Mouse (Mus musculus): Measurements from ENCODE around the gene Fcgr2b. TPM values are rescaled to one million over a fixed set of nuclear protein-coding genes. Genes with fewer than 3 reads are reported as not detected.

Fcgr2b gene
- polyA plus RNA-seq, 1 experiment = 2.4 TPM

DNA sequence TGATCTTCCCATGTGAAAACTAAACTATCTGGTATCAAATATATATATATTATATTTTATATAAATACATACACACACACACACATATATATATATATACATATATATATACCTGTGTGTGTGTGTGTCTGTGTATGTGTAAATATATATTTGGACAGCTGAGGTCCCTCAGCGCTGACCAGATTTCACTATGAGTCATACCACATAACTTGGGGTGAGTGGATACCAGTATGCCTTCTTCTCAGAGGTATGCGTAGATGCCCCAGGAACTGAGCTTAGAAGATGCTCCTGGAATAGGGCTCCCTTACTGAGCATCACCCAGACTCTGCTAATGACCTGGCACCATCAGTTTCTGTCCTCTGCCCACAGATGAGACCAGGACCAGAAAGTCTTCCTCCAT, 1.6 kb downstream of the Fcgr2b start:
- Histone ChIP-seq H3K27me3 (ENCODE audit: control insufficient read depth, insufficient read depth, low read length) (no peaks in the 10 kb centered on the region), H3K27ac (ENCODE audit: insufficient read depth, low read length) (no peak overlapping the region), H3K4me1 (ENCODE audit: control insufficient read depth, insufficient read depth, low read length) (no peaks in the 10 kb centered on the region; the same call in 1 of the 2 replicates), H3K4me3 (replicated peaks; ENCODE audit: insufficient read depth, low read depth, low read length) (no peak overlapping the region)
- 98% methylated on average over 2 of the region's 2 CpGs for WGBS
- TF ChIP-seq CTCF (IDR thresholded peaks at IDR 0.05; ENCODE audit: borderline replicate concordance, insufficient read depth, low read depth, low read length) = no peak
- no peak for TF ChIP-seq POLR2A (IDR thresholded peaks at IDR 0.05; ENCODE audit: borderline replicate concordance, insufficient read depth, low read length)
- DNase-seq = no peak

DNA sequence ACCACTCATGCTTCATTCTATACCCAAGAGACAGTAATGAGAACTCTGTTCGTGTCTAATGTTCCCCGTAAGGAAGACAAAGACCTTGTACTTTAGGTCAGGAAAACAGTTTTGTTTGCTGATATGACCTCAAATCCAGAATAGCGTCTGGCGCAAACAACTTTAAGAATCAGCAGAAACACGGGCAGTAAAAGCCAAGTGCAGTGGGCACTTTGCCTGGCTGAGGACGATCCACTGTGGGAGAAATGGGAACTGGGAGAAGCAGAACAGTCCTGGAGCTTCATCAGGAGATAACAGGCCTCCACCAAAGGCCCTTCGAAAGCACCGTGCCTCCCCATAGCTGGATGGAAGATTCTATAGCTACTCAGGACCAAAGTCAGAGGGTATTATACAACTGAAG, 2.2 kb downstream of the Fcgr2b start:
- no peak for DNase-seq
- WGBS = 78% methylated on average over 8 of the region's 8 CpGs
- H3K4me3 ChIP-seq (replicated peaks; ENCODE audit: insufficient read depth, low read depth, low read length) = no peak overlapping the region
- TF ChIP-seq CTCF (IDR thresholded peaks at IDR 0.05; ENCODE audit: borderline replicate concordance, insufficient read depth, low read depth, low read length) = no peak
- no peak overlapping the region for H3K27ac ChIP-seq (ENCODE audit: insufficient read depth, low read length)
- no peaks in the 10 kb centered on the region; the same call in 1 of the 2 replicates for H3K4me1 ChIP-seq (ENCODE audit: control insufficient read depth, insufficient read depth, low read length)
- no peaks in the 10 kb centered on the region for H3K27me3 ChIP-seq (ENCODE audit: control insufficient read depth, insufficient read depth, low read length)

DNA sequence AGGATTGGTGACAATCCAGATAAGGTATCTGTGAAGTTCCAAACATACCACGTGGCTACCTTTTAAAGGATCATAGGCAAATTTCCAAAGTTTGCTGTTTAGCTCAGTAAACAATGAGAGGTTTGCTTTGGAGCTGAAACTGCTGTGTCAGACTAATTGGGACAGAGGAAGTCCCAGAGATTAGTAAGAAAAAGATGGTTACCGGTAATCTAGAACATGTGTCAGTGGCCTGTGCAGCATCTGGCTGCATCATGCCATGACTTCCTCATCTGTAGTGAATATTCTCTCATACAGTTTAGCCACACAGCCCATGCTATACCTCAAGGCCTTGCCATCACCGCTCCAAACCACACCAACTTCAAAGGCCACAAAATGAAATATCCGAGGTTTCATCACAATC, 3.4 kb downstream of the Fcgr2b start:
- Histone ChIP-seq H3K27me3 (ENCODE audit: control insufficient read depth, insufficient read depth, low read length) (no peaks in the 10 kb centered on the region), H3K4me1 (ENCODE audit: control insufficient read depth, insufficient read depth, low read length) (no peaks in the 10 kb centered on the region; the same call in 1 of the 2 replicates), H3K4me3 (replicated peaks; ENCODE audit: insufficient read depth, low read depth, low read length) (no peak overlapping the region), H3K27ac (ENCODE audit: insufficient read depth, low read length) (no peak overlapping the region)
- 84% methylated on average over 4 of the region's 4 CpGs for WGBS
- DNase-seq = no peak
- no peak for TF ChIP-seq POLR2A (IDR thresholded peaks at IDR 0.05; ENCODE audit: borderline replicate concordance, insufficient read depth, low read length)
- no peak for TF ChIP-seq CTCF (IDR thresholded peaks at IDR 0.05; ENCODE audit: borderline replicate concordance, insufficient read depth, low read depth, low read length)

DNA sequence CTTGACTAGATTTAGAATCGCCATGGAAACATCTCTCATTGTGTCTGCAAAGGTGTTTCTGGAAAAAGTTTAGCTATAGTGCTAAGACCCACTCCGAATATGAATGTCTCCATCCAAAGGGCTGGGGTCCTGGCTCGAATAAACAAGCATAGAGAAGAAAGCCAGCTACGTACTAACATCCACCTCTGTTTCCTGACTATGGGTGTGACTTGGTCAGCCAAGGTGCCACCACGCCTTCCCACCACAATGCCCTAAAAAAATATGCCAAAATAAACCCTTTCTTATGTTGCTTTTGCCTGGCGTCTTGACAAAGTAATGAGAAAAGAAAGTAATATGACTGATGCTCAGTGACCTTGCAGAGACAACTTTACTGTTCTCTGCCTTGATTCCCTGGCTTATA, 3.9 kb downstream of the Fcgr2b start:
- WGBS = 86% methylated on average over 6 of the region's 6 CpGs
- H3K4me1 ChIP-seq (ENCODE audit: control insufficient read depth, insufficient read depth, low read length) = no peaks in the 10 kb centered on the region; the same call in 1 of the 2 replicates
- H3K4me3 ChIP-seq (replicated peaks; ENCODE audit: insufficient read depth, low read depth, low read length) = no peak overlapping the region
- no peaks in the 10 kb centered on the region for H3K27me3 ChIP-seq (ENCODE audit: control insufficient read depth, insufficient read depth, low read length)
- no peak for DNase-seq
- no peak for TF ChIP-seq CTCF (IDR thresholded peaks at IDR 0.05; ENCODE audit: borderline replicate concordance, insufficient read depth, low read depth, low read length)
- TF ChIP-seq POLR2A (IDR thresholded peaks at IDR 0.05; ENCODE audit: borderline replicate concordance, insufficient read depth, low read length) = no peak
- H3K27ac ChIP-seq (ENCODE audit: insufficient read depth, low read length) = no peak overlapping the region

DNA sequence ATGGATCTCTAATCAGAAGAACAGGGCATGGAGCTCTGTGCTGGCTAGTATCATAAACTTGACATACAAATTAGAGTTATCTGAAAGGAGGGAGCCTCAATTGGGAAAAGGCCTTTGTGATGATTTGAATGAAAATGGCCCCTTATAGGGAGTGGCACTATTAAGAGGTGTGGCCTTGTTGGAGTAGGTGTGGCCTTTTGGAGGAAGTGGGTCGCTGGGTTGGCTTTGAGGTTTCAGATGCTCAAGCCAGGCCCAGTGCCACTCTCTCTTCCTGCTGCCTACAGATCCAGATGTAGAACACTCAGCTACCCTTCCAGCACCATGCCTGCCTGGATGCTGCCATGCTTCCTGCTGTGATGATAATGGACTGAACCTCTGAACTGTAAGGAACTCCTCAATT, 7.8 kb downstream of the Fcgr2b start:
- H3K27me3 ChIP-seq (ENCODE audit: control insufficient read depth, insufficient read depth, low read length) = no peaks in the 10 kb centered on the region
- no peak overlapping the region for H3K4me3 ChIP-seq (replicated peaks; ENCODE audit: insufficient read depth, low read depth, low read length)
- no peak for DNase-seq
- 71% methylated on average over 1 of the region's 1 CpGs for WGBS
- H3K4me1 ChIP-seq (ENCODE audit: control insufficient read depth, insufficient read depth, low read length) = no peaks in the 10 kb centered on the region
- H3K27ac ChIP-seq (ENCODE audit: insufficient read depth, low read length) = no peak overlapping the region
- no peak for TF ChIP-seq CTCF (IDR thresholded peaks at IDR 0.05; ENCODE audit: borderline replicate concordance, insufficient read depth, low read depth, low read length)
- no peak for TF ChIP-seq POLR2A (IDR thresholded peaks at IDR 0.05; ENCODE audit: borderline replicate concordance, insufficient read depth, low read length)

DNA sequence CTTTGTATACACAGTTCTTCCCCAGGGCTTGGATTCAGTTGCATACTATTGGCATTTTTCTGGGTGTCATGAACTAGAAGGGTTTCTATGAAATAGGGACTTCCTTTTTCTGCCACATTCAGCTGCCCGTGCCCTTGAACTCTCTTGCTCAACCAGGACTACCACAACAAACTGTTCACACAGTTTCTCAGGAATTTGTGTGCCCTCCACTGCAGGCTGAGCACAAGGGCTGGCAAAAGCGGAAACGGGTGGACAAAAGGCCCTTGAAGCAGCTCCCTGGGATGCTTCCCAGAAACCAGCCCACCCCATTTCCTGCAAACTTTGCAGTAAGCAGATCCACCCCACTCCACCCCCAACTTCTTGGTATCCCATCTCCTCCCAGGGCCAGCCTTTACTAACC, 8.8 kb downstream of the Fcgr2b start:
- Histone ChIP-seq H3K27me3 (ENCODE audit: control insufficient read depth, insufficient read depth, low read length) (no peaks in the 10 kb centered on the region), H3K4me3 (replicated peaks; ENCODE audit: insufficient read depth, low read depth, low read length) (no peak overlapping the region), H3K4me1 (ENCODE audit: control insufficient read depth, insufficient read depth, low read length) (no peaks in the 10 kb centered on the region), H3K27ac (ENCODE audit: insufficient read depth, low read length) (no peak overlapping the region)
- no peak for DNase-seq
- WGBS = 77% methylated on average over 3 of the region's 3 CpGs
- TF ChIP-seq POLR2A (IDR thresholded peaks at IDR 0.05; ENCODE audit: borderline replicate concordance, insufficient read depth, low read length) (no peak), CTCF (IDR thresholded peaks at IDR 0.05; ENCODE audit: borderline replicate concordance, insufficient read depth, low read depth, low read length) (no peak)

DNA sequence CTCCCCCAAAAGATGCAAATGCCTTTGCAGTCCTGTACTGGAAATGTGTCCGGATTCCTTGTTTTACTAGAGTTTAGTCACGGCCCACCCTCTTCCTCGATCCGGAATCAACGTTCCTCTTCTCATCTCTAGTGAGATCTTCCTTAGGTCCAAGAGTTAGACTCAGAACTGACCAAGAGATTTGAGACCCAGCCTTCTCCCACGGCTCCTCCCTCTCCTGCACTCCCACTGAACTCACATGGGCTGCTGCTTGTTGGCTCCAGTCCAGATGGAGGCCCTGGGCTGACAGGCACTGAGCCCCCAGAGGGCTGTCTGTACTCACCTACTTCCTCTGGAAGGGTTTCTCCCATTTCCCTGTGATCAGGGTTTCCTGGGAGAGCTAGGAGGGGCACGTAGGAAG, 13.3 kb downstream of the Fcgr2b start:
- no peaks in the 10 kb centered on the region for H3K27me3 ChIP-seq (ENCODE audit: control insufficient read depth, insufficient read depth, low read length)
- no peak overlapping the region for H3K4me3 ChIP-seq (replicated peaks; ENCODE audit: insufficient read depth, low read depth, low read length)
- no peak for DNase-seq
- 72% methylated on average over 7 of the region's 7 CpGs for WGBS
- no peaks in the 10 kb centered on the region for H3K4me1 ChIP-seq (ENCODE audit: control insufficient read depth, insufficient read depth, low read length)
- H3K27ac ChIP-seq (ENCODE audit: insufficient read depth, low read length) = no peak overlapping the region
- TF ChIP-seq CTCF (IDR thresholded peaks at IDR 0.05; ENCODE audit: borderline replicate concordance, insufficient read depth, low read depth, low read length) (no peak), POLR2A (IDR thresholded peaks at IDR 0.05; ENCODE audit: borderline replicate concordance, insufficient read depth, low read length) (no peak)

DNA sequence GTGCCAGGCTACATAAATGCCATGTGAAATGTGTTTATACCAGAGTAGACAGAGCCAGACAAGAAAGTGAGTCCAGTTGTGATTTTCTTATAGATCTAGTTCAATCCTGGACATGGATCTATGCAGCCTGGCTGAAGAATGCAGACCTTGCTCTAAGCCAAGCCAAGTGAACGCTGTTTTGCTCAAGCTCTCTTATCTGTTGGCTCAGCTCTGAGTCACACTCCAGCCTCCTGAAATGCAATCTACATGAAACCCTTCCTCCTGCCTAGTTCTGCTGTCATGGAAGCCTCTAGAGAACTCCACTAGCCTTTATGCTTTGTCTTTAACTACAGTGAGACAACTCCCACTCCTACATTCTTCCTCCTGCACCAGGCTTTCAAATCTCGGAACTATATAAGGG, 14.0 kb downstream of the Fcgr2b start:
- no peak overlapping the region for H3K27ac ChIP-seq (ENCODE audit: insufficient read depth, low read length)
- H3K27me3 ChIP-seq (ENCODE audit: control insufficient read depth, insufficient read depth, low read length) = no peaks in the 10 kb centered on the region
- 62% methylated on average over 2 of the region's 2 CpGs for WGBS
- no peak for DNase-seq
- no peaks in the 10 kb centered on the region for H3K4me1 ChIP-seq (ENCODE audit: control insufficient read depth, insufficient read depth, low read length)
- no peak for TF ChIP-seq CTCF (IDR thresholded peaks at IDR 0.05; ENCODE audit: borderline replicate concordance, insufficient read depth, low read depth, low read length)
- TF ChIP-seq POLR2A (IDR thresholded peaks at IDR 0.05; ENCODE audit: borderline replicate concordance, insufficient read depth, low read length) = no peak
- no peak overlapping the region for H3K4me3 ChIP-seq (replicated peaks; ENCODE audit: insufficient read depth, low read depth, low read length)
